Mouse (Mus musculus): Measurements from ENCODE around the gene Ube2q2. TPM values are rescaled to one million over a fixed set of nuclear protein-coding genes. Genes with fewer than 3 reads are reported as not detected.
A peak's percentile ranks its signal among the peaks of the same experiment; 100 is the strongest.
"Not testable (repeated sequence)": the region's sequence is repeated elsewhere in the genome, so short reads cannot be mapped to it uniquely, and the experiment has no call there.

Ube2q2 gene
- polyA plus RNA-seq, 1 experiment from 2014 or later = 22.8 TPM

DNA sequence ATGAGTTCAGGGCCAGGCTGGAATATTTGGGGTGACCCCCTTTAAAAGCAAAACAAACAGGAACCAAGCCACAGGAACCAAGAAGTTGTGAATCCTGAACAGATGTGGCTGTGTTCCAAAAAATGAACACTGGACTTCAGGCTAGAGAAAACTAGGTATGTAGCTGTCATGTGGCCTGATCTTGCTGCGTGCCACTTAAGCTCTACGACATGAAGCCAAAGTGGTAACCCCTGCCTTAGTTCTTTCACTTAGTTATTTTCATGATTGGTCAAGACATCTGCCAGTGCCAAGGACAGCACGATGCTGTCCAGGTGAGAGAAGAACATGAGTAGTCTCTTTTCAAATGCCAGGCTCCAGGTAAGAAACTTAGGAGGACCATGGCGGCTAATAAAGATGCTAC lies 98.3 kb downstream of the Ube2q2 start:
- H3K4me1 ChIP-seq (replicated peaks; ENCODE audit: control insufficient read depth, insufficient read depth) = no peaks in the 10 kb centered on the region
- no peaks in the 10 kb centered on the region for H3K9me3 ChIP-seq (ENCODE audit: control insufficient read depth, low read length)
- WGBS = 89% methylated on average over 4 of the region's 4 CpGs
- H3K27me3 ChIP-seq (ENCODE audit: control insufficient read depth, insufficient read depth, low read length) = no peaks in the 10 kb centered on the region
- H3K9ac ChIP-seq (ENCODE audit: low read length) = no peak overlapping the region
- TF ChIP-seq EP300 (optimal IDR thresholded peaks at IDR 0.05) (no peak), CTCF (IDR thresholded peaks at IDR 0.05; ENCODE audit: low read depth) (no peak)
- no peak overlapping the region for H3K4me2 ChIP-seq (replicated peaks; ENCODE audit: low read depth)
- H3K36me3 ChIP-seq (ENCODE audit: control insufficient read depth, insufficient read depth, low read length) = no peaks in the 10 kb centered on the region
- H3K27ac ChIP-seq (replicated peaks) = no peak overlapping the region
- H3K4me3 ChIP-seq (ENCODE audit: low read depth, low read length) = no peak overlapping the region
- ATAC-seq (ENCODE audit: low FRiP score, low TSS enrichment) (no peak), DNase-seq (ENCODE audit: low spot score) (no peak)

DNA sequence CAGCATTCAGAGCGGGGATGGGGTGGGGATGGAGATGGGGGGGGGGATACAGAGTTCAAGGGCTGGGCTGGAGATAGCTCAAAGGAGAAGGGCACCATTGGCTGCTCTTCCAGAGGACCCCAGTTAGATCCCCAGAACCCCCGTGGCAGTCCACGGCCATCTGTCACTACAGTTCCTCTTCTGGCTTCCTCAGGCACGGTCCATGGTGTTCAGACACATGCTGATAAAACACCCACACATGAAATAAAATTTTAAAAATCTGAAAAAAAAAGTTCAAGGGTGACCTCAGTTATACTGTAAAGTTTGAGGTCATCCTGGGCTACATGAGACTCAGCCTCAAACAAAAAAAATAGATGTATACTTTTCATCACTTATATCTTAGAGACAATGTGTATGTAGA lies 99.8 kb downstream of the Ube2q2 start:
- 81% methylated on average over 4 of the region's 4 CpGs for whole genome bisulfite sequencing
- Histone ChIP-seq H3K9ac (ENCODE audit: low read length) (no peak overlapping the region), H3K9me3 (ENCODE audit: control insufficient read depth, low read length) (no peaks in the 10 kb centered on the region), H3K4me3 (ENCODE audit: low read depth, low read length) (no peak overlapping the region), H3K27me3 (ENCODE audit: control insufficient read depth, insufficient read depth, low read length) (no peaks in the 10 kb centered on the region), H3K27ac (replicated peaks) (no peak overlapping the region), H3K36me3 (ENCODE audit: control insufficient read depth, insufficient read depth, low read length) (no peaks in the 10 kb centered on the region), H3K4me2 (replicated peaks; ENCODE audit: low read depth) (no peak overlapping the region), H3K4me1 (replicated peaks; ENCODE audit: control insufficient read depth, insufficient read depth) (no peaks in the 10 kb centered on the region)
- DNase-seq (ENCODE audit: low spot score) (no peak), ATAC-seq (ENCODE audit: low FRiP score, low TSS enrichment) (no peak)
- TF ChIP-seq CTCF (IDR thresholded peaks at IDR 0.05; ENCODE audit: low read depth) = no peak
- TF ChIP-seq EP300 (optimal IDR thresholded peaks at IDR 0.05) = no peak

DNA sequence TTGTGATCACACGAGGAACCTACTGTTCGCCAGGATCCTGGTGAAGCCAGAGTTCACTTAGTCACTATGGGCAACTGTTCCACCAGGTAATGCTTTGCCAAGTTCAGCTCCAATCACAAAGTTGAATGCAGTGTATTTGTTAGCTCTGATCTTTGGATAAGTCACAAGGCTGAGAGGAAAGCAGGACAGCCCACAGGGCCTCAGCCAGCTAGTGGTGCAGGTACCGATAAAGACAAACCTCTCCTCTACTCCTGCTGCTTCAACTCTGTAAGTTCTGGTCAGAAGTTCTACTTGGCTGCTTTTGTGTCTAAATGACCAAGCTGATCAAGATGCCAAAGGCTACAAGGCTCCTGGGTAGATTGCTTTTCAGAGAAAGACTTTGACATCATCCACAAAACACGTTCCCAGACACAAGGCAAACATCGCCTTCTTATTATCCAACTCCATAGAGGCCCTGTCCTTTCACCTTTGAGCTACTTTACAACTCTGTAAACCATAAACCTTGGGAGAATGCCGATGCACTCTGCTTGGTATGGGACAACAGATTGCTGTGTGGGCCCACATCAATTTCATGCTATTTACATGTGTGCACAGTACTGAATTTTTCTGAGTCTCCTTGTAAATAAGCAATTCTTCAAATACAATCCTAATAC lies 102.1 kb downstream of the Ube2q2 start:
- no peak overlapping the region for H3K4me3 ChIP-seq (ENCODE audit: low read depth, low read length)
- ATAC-seq (ENCODE audit: low FRiP score, low TSS enrichment) = peak; percentile 81
- no peaks in the 10 kb centered on the region for H3K4me1 ChIP-seq (replicated peaks; ENCODE audit: control insufficient read depth, insufficient read depth)
- no peak overlapping the region for H3K27ac ChIP-seq (replicated peaks)
- no peaks in the 10 kb centered on the region for H3K27me3 ChIP-seq (ENCODE audit: control insufficient read depth, insufficient read depth, low read length)
- H3K9ac ChIP-seq (ENCODE audit: low read length) = no peak overlapping the region
- no peaks in the 10 kb centered on the region for H3K36me3 ChIP-seq (ENCODE audit: control insufficient read depth, insufficient read depth, low read length)
- H3K4me2 ChIP-seq (replicated peaks; ENCODE audit: low read depth) = no peak overlapping the region
- TF ChIP-seq CTCF (IDR thresholded peaks at IDR 0.05; ENCODE audit: low read depth) (no peak), EP300 (optimal IDR thresholded peaks at IDR 0.05) (no peak)
- peak; percentile 23 for DNase-seq (ENCODE audit: low spot score)
- no peaks in the 10 kb centered on the region for H3K9me3 ChIP-seq (ENCODE audit: control insufficient read depth, low read length)
- 68% methylated on average over 6 of the region's 6 CpGs for WGBS

DNA sequence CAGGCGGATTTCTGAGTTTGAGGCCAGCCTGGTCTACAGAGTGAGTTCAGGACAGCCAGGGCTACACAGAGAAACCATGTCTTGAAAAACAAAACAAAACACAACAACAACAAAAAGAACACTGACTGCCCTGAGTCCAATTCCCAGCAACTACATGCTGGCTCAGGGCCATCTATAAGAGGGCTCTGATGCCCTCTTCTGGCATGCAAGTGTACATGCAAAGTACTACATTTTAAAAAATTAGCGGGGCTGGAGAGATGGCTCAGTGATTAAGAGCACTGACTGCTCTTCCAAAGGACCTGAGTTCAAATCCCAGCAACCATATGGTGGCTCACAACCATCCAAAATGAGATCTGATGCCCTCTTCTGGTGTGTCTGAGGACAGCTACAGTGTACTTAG lies 103.4 kb downstream of the Ube2q2 start:
- not testable (repeated sequence) for DNase-seq (ENCODE audit: low spot score); H3K36me3 ChIP-seq (ENCODE audit: control insufficient read depth, insufficient read depth, low read length); H3K4me3 ChIP-seq (ENCODE audit: low read depth, low read length); H3K4me1 ChIP-seq (replicated peaks; ENCODE audit: control insufficient read depth, insufficient read depth); H3K27ac ChIP-seq (replicated peaks); H3K9me3 ChIP-seq (ENCODE audit: control insufficient read depth, low read length); ATAC-seq (ENCODE audit: low FRiP score, low TSS enrichment); H3K4me2 ChIP-seq (replicated peaks; ENCODE audit: low read depth); H3K9ac ChIP-seq (ENCODE audit: low read length); H3K27me3 ChIP-seq (ENCODE audit: control insufficient read depth, insufficient read depth, low read length)
- 56% methylated on average over 2 of the region's 2 CpGs for WGBS
- peak; percentile 58 for TF ChIP-seq CTCF (IDR thresholded peaks at IDR 0.05; ENCODE audit: low read depth)

DNA sequence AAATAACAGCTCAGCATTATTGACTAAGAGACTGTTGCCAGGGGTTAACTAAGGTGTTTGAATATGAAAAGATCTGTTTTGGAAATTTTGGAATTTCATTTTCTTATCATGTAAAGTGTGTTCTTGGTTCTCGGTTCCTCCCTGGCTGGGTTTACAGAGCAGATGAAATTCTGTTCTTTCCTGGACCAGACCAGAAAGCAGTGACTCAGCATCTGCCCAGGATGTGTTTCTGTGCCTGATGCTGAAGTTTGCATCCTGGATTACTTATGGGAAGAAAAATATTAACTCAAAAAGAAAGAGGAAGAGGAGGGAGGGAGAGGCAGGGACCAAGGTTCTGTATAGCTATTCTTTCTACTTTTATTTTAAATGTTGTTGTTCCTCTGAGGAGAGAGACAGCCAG lies 105.2 kb downstream of the Ube2q2 start:
- H3K4me2 ChIP-seq (replicated peaks; ENCODE audit: low read depth) = no peak overlapping the region
- DNase-seq (ENCODE audit: low spot score) (no peak), ATAC-seq (ENCODE audit: low FRiP score, low TSS enrichment) (no peak)
- no peaks in the 10 kb centered on the region for H3K36me3 ChIP-seq (ENCODE audit: control insufficient read depth, insufficient read depth, low read length)
- no peak overlapping the region for H3K9ac ChIP-seq (ENCODE audit: low read length)
- H3K27ac ChIP-seq (replicated peaks) = no peak overlapping the region
- 51% methylated on average over 1 of the region's 1 CpGs for WGBS
- no peak overlapping the region for H3K4me3 ChIP-seq (ENCODE audit: low read depth, low read length)
- TF ChIP-seq CTCF (IDR thresholded peaks at IDR 0.05; ENCODE audit: low read depth) (no peak), EP300 (optimal IDR thresholded peaks at IDR 0.05) (no peak)
- no peaks in the 10 kb centered on the region for H3K27me3 ChIP-seq (ENCODE audit: control insufficient read depth, insufficient read depth, low read length)
- no peaks in the 10 kb centered on the region for H3K4me1 ChIP-seq (replicated peaks; ENCODE audit: control insufficient read depth, insufficient read depth)
- no peaks in the 10 kb centered on the region for H3K9me3 ChIP-seq (ENCODE audit: control insufficient read depth, low read length)

DNA sequence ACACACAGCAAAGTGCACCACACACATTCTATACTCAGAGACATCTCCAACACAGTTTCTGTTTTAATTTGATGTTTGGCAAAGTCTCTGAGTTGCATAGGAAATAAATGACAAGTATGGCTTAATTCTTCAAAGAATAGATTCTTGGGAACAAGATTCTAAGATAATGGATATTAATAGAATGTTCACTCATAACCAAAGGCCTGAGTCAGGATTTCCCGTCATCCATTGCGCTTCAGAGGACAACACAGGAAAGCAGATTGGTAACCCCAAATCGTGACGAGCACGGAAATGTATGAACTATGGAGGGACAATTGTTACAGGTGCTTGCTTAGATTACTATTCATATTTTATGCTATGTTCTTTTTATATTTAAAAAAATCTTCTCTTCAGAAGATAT lies 106.4 kb downstream of the Ube2q2 start:
- no peak for TF ChIP-seq CTCF (IDR thresholded peaks at IDR 0.05; ENCODE audit: low read depth)
- no peak for TF ChIP-seq EP300 (optimal IDR thresholded peaks at IDR 0.05)
- no peak overlapping the region for H3K4me2 ChIP-seq (replicated peaks; ENCODE audit: low read depth)
- H3K27me3 ChIP-seq (ENCODE audit: control insufficient read depth, insufficient read depth, low read length) = no peaks in the 10 kb centered on the region
- no peak overlapping the region for H3K27ac ChIP-seq (replicated peaks)
- no peaks in the 10 kb centered on the region for H3K36me3 ChIP-seq (ENCODE audit: control insufficient read depth, insufficient read depth, low read length)
- ATAC-seq (ENCODE audit: low FRiP score, low TSS enrichment) = no peak
- H3K4me3 ChIP-seq (ENCODE audit: low read depth, low read length) = no peak overlapping the region
- no peak overlapping the region for H3K9ac ChIP-seq (ENCODE audit: low read length)
- H3K4me1 ChIP-seq (replicated peaks; ENCODE audit: control insufficient read depth, insufficient read depth) = no peaks in the 10 kb centered on the region
- 92% methylated on average over 5 of the region's 5 CpGs for WGBS
- DNase-seq (ENCODE audit: low spot score) = no peak
- H3K9me3 ChIP-seq (ENCODE audit: control insufficient read depth, low read length) = no peaks in the 10 kb centered on the region
